Mouse (Mus musculus) ES-Bruce4 (cell line): ENCODE data around the gene Glis3. TPM values are rescaled to one million over a fixed set of nuclear protein-coding genes. Genes with fewer than 3 reads are reported as not detected.

Experiments
- H3K27ac ChIP-seq: 2 replicates; pipeline ENCODE4 v1.5.1; 2012; ENCODE audit warnings: low read length, inconsistent platforms; ENCODE audit not compliant: insufficient read depth
- H3K27me3 ChIP-seq: 2 replicates; pipeline ENCODE4 v1.6.1; 2012; ENCODE audit warnings: mild to moderate bottlenecking, low read length, inconsistent platforms; ENCODE audit not compliant: control insufficient read depth, poor library complexity, insufficient read depth, severe bottlenecking
- H3K36me3 ChIP-seq: 2 replicates; pipeline ENCODE4 v1.6.1; 2012; ENCODE audit warnings: inconsistent platforms, mild to moderate bottlenecking, low read length, moderate library complexity; ENCODE audit not compliant: control insufficient read depth, poor library complexity, insufficient read depth, severe bottlenecking
- H3K4me1 ChIP-seq: one replicate; pipeline ENCODE4 v1.8.1; 2011; ENCODE audit warnings: low read length; ENCODE audit not compliant: control insufficient read depth, insufficient read depth
- H3K4me3 ChIP-seq: 2 replicates; pipeline ENCODE4 v1.5.1; 2011; ENCODE audit warnings: low read depth, mild to moderate bottlenecking, low read length
- H3K9ac ChIP-seq: 2 replicates; pipeline ENCODE4 v1.6.1; 2012; ENCODE audit warnings: low read depth, mild to moderate bottlenecking, inconsistent platforms; ENCODE audit not compliant: poor library complexity, severe bottlenecking
- H3K9me3 ChIP-seq: replicated peaks from 2 replicates; pipeline ENCODE4 v1.6.1; 2012; ENCODE audit warnings: mild to moderate bottlenecking, low read length, inconsistent platforms; ENCODE audit not compliant: control insufficient read depth, poor library complexity, insufficient read depth, severe bottlenecking
- CTCF ChIP-seq: IDR thresholded peaks from one replicate; pipeline ENCODE4 v1.8.1; 2011; ENCODE audit warnings: low read depth, low read length
- EP300 ChIP-seq: IDR thresholded peaks from 2 replicates; pipeline ENCODE4 v1.6.1; 2011; ENCODE audit warnings: low read depth, low read length; ENCODE audit not compliant: insufficient read depth
- POLR2A ChIP-seq: IDR thresholded peaks from one replicate; pipeline ENCODE4 v1.8.1; 2011; ENCODE audit warnings: low read length; ENCODE audit not compliant: insufficient read depth
- polyA plus RNA-seq: library from polyadenylated mRNA; stranded (reverse); fragments of >200 nt; gene quantifications from 2 replicates; pipeline ENCODE4 v1.2.4, GENCODE M21; 2011; ENCODE audit warnings: low read depth; ENCODE audit not compliant: missing spikeins, insufficient read depth, insufficient read length

Glis3 gene
- polyA plus RNA-seq, 1 experiment = 5.5 TPM

GRCm38 (mm10) chr19:28577023-28577422 is 102.9 kb downstream of the Glis3 start:
- Histone ChIP-seq H3K36me3 (no peaks in the 10 kb centered on the region), H3K4me3 (no peak overlapping the region), H3K4me1 (no peaks in the 10 kb centered on the region), H3K9me3 (no peaks in the 10 kb centered on the region), H3K27ac (no peak overlapping the region), H3K9ac (no peak overlapping the region), H3K27me3 (no peaks in the 10 kb centered on the region)
- no peak for TF ChIP-seq EP300
- TF ChIP-seq CTCF = no peak
- no peak for TF ChIP-seq POLR2A

- H3K36me3 ChIP-seq = no peaks in the 10 kb centered on the region
- no peak overlapping the region for H3K9ac ChIP-seq
- TF ChIP-seq POLR2A = no peak
- TF ChIP-seq EP300 = no peak
- no peak for TF ChIP-seq CTCF
- no peaks in the 10 kb centered on the region for H3K27me3 ChIP-seq
- no peaks in the 10 kb centered on the region for H3K9me3 ChIP-seq
- H3K4me3 ChIP-seq = no peak overlapping the region
- H3K4me1 ChIP-seq = no peaks in the 10 kb centered on the region
- H3K27ac ChIP-seq = no peak overlapping the region
These were observed 103.3 kb downstream of the Glis3 start for GRCm38 (mm10) chr19:28576619-28577018.

GRCm38 (mm10) chr19:28573641-28574040 is 106.2 kb downstream of the Glis3 start:
- Histone ChIP-seq H3K9me3 (no peaks in the 10 kb centered on the region), H3K27ac (no peak overlapping the region), H3K4me3 (no peak overlapping the region)

GRCm38 (mm10) chr19:28569856-28570255 is 110.0 kb downstream of the Glis3 start:
- Histone ChIP-seq H3K4me1 (peaks cover 5% of the 10 kb centered on the region), H3K9ac (no peak overlapping the region), H3K9me3 (no peaks in the 10 kb centered on the region), H3K36me3 (no peaks in the 10 kb centered on the region), H3K27ac (no peak overlapping the region), H3K4me3 (no peak overlapping the region), H3K27me3 (no peaks in the 10 kb centered on the region)
- no peak for TF ChIP-seq EP300
- TF ChIP-seq CTCF = no peak
- no peak for TF ChIP-seq POLR2A

More at GRCm38 (mm10) chr19:28573641-28574040, 106.2 kb downstream of the Glis3 start:
- no peaks in the 10 kb centered on the region for H3K4me1 ChIP-seq
- H3K36me3 ChIP-seq = no peaks in the 10 kb centered on the region
- TF ChIP-seq EP300 = no peak
- TF ChIP-seq CTCF = no peak
- no peak for TF ChIP-seq POLR2A
- no peak overlapping the region for H3K9ac ChIP-seq
- H3K27me3 ChIP-seq = no peaks in the 10 kb centered on the region

GRCm38 (mm10) chr19:28567100-28567499 is 112.8 kb downstream of the Glis3 start:
- no peaks in the 10 kb centered on the region for H3K27me3 ChIP-seq
- TF ChIP-seq EP300 = no peak
- TF ChIP-seq POLR2A = no peak
- no peak for TF ChIP-seq CTCF
- no peaks in the 10 kb centered on the region for H3K9me3 ChIP-seq
- no peaks in the 10 kb centered on the region for H3K36me3 ChIP-seq
- H3K27ac ChIP-seq = peak overlapping the region; percentile 79
- H3K9ac ChIP-seq = no peak overlapping the region
- peaks cover 5% of the 10 kb centered on the region for H3K4me1 ChIP-seq
- no peak overlapping the region for H3K4me3 ChIP-seq

GRCm38 (mm10) chr19:28566554-28566953 is 113.3 kb downstream of the Glis3 start:
- no peak overlapping the region for H3K4me3 ChIP-seq
- H3K9ac ChIP-seq = no peak overlapping the region
- peak overlapping the region; percentile 56; the same call in 1 of the 2 replicates for H3K27ac ChIP-seq
- peaks cover 6% of the 10 kb centered on the region for H3K4me1 ChIP-seq
- no peaks in the 10 kb centered on the region for H3K27me3 ChIP-seq
- no peaks in the 10 kb centered on the region for H3K36me3 ChIP-seq
- TF ChIP-seq EP300 (peak; percentile 42; the same call in 1 of the 2 replicates), CTCF (no peak), POLR2A (no peak)
- H3K9me3 ChIP-seq = no peaks in the 10 kb centered on the region
